Mouse (Mus musculus): Measurements from ENCODE around the gene Ndst2. TPM values are rescaled to one million over a fixed set of nuclear protein-coding genes. Genes with fewer than 3 reads are reported as not detected.

Ndst2 gene
- polyA plus RNA-seq, 1 experiment: 4.8 TPM

DNA sequence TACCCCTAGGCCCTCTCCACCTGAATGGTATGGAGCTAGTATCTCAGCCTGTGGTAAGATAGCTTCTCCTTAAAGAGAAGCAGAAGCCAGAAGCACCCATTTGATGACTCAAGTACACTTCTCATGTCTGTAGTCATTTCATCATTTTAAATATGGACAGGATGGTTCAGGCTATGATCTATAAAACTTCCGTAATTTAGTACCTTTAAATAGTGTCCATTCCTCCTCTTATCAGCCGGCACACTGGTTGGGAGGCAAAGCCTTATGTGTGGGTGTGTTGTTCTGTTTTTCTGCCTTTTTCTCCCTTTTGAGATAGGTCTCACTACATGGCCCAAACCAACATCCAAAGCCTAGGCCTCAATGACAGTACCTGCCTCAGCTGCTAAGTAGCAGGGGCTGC, 35.8 kb downstream of the Ndst2 start:
- Histone ChIP-seq H3K4me3 (ENCODE audit: insufficient read depth, low read depth, low read length) (no peak overlapping the region), H3K4me1 (ENCODE audit: control insufficient read depth, insufficient read depth, insufficient read length, low read length) (peaks cover 6% of the 10 kb centered on the region; the same call in 1 of the 2 replicates), H3K27ac (replicated peaks; ENCODE audit: low read depth, low read length) (no peak overlapping the region)

DNA sequence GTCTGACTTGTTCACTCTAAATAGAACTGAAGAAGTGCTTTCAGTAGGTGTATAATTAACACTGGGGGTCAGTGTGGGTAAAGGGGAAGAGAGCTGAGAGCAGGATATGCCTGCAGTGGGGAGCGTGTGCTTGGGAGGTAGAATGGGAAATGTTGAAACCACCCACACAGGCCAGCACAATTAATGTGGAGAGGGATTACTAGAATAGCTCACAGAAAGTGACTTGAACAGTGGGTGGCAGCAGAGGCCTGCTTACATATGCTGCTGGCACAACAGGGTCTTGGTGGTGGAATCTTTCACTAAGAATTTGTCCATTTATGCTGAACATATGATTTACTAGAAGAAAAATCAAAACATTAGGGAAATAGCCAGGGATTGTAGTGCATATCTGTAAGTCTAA, 37.4 kb downstream of the Ndst2 start:
- peaks cover 6% of the 10 kb centered on the region; the same call in 1 of the 2 replicates for H3K4me1 ChIP-seq (ENCODE audit: control insufficient read depth, insufficient read depth, insufficient read length, low read length)
- H3K27ac ChIP-seq (replicated peaks; ENCODE audit: low read depth, low read length): no peak overlapping the region
- H3K4me3 ChIP-seq (ENCODE audit: insufficient read depth, low read depth, low read length): peak overlapping the region; percentile 98

DNA sequence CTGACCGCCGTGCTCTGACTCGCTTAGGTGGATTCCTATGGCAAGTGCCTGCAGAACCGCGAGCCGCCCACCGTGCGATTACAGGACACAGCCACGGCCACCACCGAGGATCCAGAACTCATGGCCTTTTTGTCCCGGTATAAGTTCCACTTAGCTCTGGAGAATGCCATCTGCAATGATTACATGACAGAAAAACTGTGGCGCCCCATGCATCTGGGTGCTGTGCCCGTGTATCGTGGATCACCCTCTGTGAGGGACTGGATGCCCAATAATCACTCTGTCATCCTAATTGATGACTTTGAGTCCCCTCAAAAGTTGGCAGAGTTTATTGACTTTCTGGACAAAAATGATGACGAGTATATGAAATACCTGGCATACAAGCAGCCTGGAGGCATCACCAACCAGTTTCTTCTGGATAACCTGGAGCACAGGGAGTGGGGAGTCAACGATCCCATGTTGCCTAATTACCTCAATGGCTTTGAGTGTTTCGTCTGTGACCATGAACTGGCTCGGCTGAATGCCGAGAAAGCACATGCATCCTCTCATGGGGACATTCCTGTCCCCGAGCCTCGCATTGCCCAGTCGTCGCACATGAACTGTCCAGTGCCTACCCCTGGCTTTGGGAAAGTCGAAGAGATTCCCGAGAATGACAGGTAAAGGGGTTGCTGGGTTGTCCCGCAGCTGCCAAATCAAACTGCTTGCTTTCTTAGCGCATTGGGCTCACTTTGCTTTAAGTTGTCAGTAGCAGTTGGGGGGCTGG, 38.4 kb downstream of the Ndst2 start:
- H3K4me3 ChIP-seq (ENCODE audit: insufficient read depth, low read depth, low read length): peak overlapping the region; percentile 98

DNA sequence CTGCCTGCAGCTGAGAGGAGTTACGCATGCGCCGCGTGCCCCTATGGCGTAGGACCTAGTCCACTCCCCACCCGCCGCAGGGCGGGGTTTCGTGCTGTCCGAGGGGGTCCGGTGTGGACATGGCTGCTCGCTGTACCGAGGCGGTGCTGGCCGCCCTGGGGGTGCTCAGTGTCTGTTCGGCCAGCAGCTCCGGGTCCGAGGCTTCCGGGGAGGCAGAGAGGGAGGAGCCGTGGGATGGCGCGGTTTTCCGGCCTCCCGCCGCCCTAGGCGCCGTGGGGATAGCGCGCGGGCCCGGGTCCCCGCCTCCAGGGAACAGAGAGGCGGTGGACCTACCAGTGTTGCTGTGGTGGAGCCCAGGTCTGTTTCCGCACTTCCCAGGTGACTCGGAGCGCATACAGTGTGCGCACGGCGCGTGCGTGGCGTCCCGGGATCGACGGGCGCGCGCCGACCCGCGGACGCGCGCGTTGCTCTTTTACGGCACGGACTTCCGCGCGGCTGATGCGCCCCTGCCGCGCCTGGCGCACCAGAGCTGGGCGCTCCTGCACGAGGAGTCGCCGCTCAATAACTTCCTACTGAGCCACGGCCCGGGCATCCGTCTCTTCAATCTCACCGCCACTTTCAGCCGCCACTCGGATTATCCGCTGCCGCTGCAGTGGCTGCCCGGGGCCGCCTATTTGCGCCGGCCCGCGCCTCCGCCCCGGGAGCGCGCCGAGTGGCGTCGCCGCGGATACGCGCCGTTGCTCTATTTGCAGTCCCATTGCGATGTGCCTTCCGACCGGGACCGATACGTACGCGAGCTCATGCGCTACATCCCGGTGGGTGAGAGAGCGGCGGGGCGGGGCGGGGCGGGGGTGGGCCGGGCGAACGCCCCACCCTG, 39.2 kb downstream of the Ndst2 start, which contains the start of gene Fut11:
TSS of gene Fut11 (plus strand) at position 85 of the 877 bp plus-strand sequence.
- Histone ChIP-seq H3K27ac (replicated peaks; ENCODE audit: low read depth, low read length) (peak within 1 kb of the TSS; percentile 87), H3K4me3 (ENCODE audit: insufficient read depth, low read depth, low read length) (peak within 1 kb of the TSS; percentile 98), H3K4me1 (ENCODE audit: control insufficient read depth, insufficient read depth, insufficient read length, low read length) (peaks cover 3% of the 10 kb centered on the region; the same call in 1 of the 2 replicates)

More for the DNA sequence above, 38.4 kb downstream of the Ndst2 start:
- Histone ChIP-seq H3K4me1 (ENCODE audit: control insufficient read depth, insufficient read depth, insufficient read length, low read length) (peaks cover 3% of the 10 kb centered on the region; the same call in 1 of the 2 replicates), H3K27ac (replicated peaks; ENCODE audit: low read depth, low read length) (0 out of 2 replicates have a peak overlapping the region, but pooled peaks have one; percentile 13)

DNA sequence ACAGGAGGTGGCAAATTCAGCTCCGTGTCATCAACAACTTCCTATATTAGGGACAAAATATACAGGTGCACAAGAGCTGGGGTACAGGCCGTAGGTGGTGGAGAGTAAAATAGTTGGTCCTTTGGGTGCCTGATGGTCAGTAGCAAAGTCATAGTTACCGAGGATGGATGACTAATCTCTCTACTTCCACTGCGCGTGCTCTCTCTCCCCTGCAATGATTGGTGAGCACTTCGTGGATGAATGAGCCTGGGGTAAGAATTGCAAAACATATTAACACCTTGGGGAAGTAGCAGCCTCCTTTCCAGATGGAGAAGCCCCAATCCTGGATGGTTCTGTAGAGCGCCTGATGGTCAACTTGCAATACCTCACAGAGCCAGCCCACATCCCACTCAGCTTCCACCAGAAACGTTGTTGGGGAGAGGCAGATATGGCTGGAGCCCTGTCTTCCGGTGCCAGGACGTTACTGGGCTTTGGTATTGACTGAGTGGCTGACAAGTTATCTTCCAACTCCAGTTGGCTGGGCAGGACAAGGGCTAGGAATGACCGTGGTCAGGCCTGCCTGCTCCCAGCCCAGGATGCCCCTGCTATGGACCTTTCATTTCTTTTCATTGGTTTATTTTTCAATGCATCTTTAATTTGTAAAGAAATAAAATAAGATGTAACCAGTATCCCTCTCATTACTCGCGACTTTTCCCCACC, 40.0 kb downstream of the Ndst2 start:
- Histone ChIP-seq H3K27ac (replicated peaks; ENCODE audit: low read depth, low read length) (no peak overlapping the region), H3K4me1 (ENCODE audit: control insufficient read depth, insufficient read depth, insufficient read length, low read length) (peaks cover 3% of the 10 kb centered on the region; the same call in 1 of the 2 replicates), H3K4me3 (ENCODE audit: insufficient read depth, low read depth, low read length) (peak overlapping the region; percentile 98)

DNA sequence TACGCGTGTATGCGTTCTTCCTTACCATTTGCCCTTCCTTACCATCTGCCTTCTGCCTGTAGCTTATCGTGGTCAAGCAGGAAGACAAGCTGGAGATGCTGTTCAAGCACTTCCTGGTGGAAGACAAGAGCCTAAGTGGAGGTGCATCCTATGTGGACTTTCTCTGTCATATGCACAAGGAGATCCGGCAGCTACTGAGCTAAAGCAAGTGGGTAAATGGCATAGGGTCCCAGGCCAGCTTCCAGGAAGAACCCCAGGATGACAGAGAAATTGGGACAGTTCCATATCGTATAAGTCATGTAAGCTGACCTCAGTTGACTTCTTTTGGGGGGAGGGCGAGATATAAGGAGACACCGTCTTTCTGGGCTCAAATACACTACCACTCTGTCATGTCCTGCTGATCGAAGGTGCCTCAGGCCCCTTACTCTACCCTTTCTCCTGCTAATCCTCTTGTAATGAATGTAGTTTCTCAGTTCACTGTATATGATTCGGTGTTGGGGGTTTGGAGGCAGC, 40.7 kb downstream of the Ndst2 start:
- no peak overlapping the region for H3K4me3 ChIP-seq (ENCODE audit: insufficient read depth, low read depth, low read length)
- H3K27ac ChIP-seq (replicated peaks; ENCODE audit: low read depth, low read length): no peak overlapping the region
- peaks cover 3% of the 10 kb centered on the region; the same call in 1 of the 2 replicates for H3K4me1 ChIP-seq (ENCODE audit: control insufficient read depth, insufficient read depth, insufficient read length, low read length)

DNA sequence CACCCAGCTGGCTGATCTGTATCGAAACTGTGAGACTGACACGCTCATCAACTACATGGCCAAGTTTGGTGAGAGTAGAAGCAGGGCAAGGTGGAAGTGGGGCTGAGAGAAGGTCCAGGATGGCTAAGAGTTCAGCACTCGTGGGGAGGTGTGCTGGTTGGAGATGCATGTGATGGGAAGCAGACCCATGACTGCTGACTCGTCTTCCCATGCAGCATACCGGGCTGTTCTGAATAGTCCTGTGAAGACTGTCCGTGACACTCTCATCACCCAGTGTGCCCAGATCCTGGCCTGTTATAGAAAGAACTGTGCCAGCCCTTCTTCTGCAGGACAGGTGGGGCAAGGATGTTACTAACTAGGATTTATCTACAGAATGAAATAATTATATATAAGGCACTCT, 42.6 kb downstream of the Ndst2 start:
- H3K27ac ChIP-seq (replicated peaks; ENCODE audit: low read depth, low read length): no peak overlapping the region
- H3K4me3 ChIP-seq (ENCODE audit: insufficient read depth, low read depth, low read length): no peak overlapping the region
- H3K4me1 ChIP-seq (ENCODE audit: control insufficient read depth, insufficient read depth, insufficient read length, low read length): peaks cover 3% of the 10 kb centered on the region; the same call in 1 of the 2 replicates

DNA sequence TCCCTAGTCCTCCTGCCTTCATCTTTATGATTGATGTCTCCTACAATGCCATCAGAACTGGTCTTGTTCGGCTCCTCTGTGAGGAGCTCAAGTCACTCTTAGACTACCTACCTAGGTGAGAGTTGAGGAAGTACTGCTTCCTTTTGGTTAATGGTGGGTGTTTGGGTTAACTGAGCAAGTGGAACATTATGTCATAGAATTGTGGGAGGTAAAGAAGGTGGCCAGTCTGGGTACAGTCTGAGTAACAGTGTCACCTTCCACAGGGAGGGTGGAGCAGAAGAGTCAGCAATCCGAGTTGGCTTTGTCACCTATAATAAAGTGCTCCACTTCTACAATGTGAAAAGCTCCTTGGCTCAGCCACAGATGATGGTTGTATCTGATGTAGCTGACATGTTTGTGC, 45.4 kb downstream of the Ndst2 start:
- Histone ChIP-seq H3K4me3 (ENCODE audit: insufficient read depth, low read depth, low read length) (no peak overlapping the region), H3K27ac (replicated peaks; ENCODE audit: low read depth, low read length) (no peak overlapping the region), H3K4me1 (ENCODE audit: control insufficient read depth, insufficient read depth, insufficient read length, low read length) (no peaks in the 10 kb centered on the region)

DNA sequence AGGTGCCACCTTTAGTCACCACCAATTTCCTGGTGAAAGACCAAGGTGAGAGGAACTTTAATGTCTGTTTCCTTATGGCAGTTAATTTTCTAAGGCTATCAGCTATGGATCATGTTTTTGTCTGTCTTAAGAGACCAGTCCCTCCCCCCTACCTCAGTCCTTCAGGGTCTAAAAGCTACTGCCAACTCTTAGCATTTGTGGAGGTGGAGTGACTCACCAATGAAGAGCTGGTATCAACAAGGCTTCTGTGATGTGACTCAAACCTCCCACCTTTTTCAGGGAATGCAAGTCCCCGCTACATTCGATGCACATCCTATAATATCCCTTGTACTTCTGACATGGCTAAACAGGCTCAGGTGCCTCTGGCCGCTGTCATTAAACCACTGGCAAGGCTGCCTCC, 47.8 kb downstream of the Ndst2 start:
- Histone ChIP-seq H3K4me3 (ENCODE audit: insufficient read depth, low read depth, low read length) (no peak overlapping the region), H3K4me1 (ENCODE audit: control insufficient read depth, insufficient read depth, insufficient read length, low read length) (peaks cover 3% of the 10 kb centered on the region), H3K27ac (replicated peaks; ENCODE audit: low read depth, low read length) (no peak overlapping the region)

DNA sequence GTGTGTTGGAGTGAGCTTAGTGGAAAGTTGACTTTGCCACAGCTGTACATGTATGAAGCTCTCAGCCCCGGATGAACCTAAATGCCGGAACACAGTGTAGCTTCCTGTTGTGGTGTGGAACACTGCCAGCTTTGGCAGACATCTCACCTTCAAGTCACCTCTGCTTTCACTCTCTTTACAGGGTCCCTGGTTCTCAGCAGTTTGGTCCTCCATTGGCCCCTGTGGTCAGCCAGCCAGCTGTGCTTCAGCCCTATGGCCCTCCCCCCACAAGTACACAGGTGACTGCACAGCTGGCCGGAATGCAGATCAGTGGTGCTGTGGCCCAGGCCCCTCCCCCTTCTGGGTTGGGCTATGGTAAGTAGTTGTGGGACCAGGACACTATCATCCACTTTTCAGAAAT, 51.9 kb downstream of the Ndst2 start:
- H3K4me1 ChIP-seq (ENCODE audit: control insufficient read depth, insufficient read depth, insufficient read length, low read length): peaks cover 3% of the 10 kb centered on the region
- no peak overlapping the region for H3K4me3 ChIP-seq (ENCODE audit: insufficient read depth, low read depth, low read length)
- H3K27ac ChIP-seq (replicated peaks; ENCODE audit: low read depth, low read length): peak overlapping the region; percentile 34

DNA sequence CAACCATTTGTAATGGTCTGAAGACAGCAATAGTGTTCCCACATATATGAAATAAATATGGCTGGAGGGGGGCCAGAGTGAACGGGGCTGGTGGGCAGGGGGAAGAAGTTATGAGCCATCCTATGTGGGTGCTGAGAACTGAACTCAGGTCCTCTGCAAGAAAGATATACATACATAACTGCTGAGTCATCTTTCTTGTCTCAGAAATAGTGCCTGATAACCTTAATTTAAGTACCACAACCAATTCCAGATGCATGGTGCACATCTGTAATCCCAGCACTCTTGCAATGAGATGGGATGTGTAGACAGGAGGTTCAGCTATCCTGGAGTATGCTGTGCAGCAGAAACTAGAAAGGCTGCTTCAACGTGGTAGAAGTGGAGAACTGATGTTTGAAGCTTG, 52.6 kb downstream of the Ndst2 start:
- Histone ChIP-seq H3K4me3 (ENCODE audit: insufficient read depth, low read depth, low read length) (no peak overlapping the region), H3K27ac (replicated peaks; ENCODE audit: low read depth, low read length) (no peak overlapping the region), H3K4me1 (ENCODE audit: control insufficient read depth, insufficient read depth, insufficient read length, low read length) (peaks cover 3% of the 10 kb centered on the region)

DNA sequence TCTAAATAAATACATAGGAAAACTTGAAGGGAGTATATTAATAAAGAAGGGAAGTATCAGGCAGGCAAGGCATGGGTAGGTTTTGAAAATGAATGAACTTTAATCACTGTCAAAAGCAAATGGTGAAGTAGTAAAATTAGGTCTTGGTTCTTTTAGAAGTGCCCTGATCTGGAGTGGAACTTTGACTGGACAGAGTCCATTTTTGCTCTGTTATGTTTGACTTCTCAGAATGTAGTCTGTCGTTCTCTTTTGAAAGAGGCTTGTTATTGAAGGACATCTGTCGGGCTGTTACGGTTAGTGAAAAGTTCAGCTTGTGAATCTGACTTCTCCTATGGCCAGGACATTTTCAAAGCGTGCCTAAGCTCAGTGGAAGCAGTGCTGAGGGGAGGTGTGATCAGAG, 56.5 kb downstream of the Ndst2 start:
- Histone ChIP-seq H3K4me3 (ENCODE audit: insufficient read depth, low read depth, low read length) (no peak overlapping the region), H3K4me1 (ENCODE audit: control insufficient read depth, insufficient read depth, insufficient read length, low read length) (peaks cover 5% of the 10 kb centered on the region), H3K27ac (replicated peaks; ENCODE audit: low read depth, low read length) (no peak overlapping the region)

DNA sequence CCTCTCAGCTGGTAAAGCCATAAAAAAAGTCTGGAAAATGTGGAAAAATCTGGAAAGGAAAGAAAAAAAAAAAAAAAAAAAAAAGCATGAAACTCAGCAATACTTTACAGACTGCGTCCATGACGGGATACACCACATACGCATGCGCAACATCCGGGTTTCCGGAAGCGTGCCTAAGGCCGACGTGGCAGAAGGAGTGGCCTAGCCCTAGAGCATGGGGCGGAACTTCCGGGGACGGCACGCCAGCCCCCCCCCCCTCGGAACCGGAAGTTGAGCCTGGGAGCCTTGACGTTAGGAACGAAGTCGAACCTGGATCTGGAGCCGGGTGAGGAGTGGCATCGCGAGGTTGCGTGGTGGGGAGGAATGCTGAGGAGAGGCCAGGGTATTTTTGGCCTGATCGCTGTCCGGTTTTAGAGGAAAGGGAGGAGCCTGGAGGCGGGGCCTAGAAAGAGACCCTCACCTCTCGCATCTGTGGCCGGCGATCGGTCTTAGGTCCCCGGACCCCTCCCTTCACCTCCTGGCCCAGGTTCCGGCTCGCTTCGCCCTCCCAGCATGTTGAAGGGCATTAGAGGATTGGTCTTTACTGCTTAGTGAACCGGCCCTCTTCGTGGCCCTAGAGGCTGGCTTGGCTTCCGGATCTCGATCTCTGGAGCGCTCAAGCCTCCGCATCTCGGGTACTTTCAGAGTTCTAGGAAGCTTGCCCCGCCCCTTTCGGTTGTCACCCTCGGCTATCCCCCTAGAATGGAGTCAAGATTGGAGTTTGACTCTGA, 60.1 kb downstream of the Ndst2 start, which contains the start of gene Sec24c:
TSS of gene Sec24c (plus strand) at position 245 of the 770 bp plus-strand sequence.
- peak within 1 kb of the TSS; percentile 98 for H3K27ac ChIP-seq (replicated peaks; ENCODE audit: low read depth, low read length)
- H3K4me3 ChIP-seq (ENCODE audit: insufficient read depth, low read depth, low read length): peak within 1 kb of the TSS; percentile 83
- H3K4me1 ChIP-seq (ENCODE audit: control insufficient read depth, insufficient read depth, insufficient read length, low read length): peaks cover 3% of the 10 kb centered on the region; the same call in 1 of the 2 replicates

DNA sequence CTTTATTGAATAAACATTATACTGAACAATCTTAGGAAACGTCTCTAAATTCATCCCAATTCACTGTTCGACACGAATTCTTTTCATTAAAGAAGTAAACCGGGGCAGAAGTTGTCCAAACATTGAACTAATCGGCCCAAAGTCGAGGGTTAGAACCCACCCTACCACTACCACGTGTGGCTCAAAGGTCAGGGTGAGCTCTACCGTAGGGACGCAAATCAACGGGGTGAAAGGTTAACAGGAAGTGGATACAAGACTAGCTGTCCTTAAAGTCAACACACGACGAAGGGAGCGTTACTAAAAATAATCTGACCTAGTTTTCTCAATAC, 60.7 kb downstream of the Ndst2 start:
- H3K27ac ChIP-seq (replicated peaks; ENCODE audit: low read depth, low read length): peak overlapping the region; percentile 98
- peaks cover 3% of the 10 kb centered on the region; the same call in 1 of the 2 replicates for H3K4me1 ChIP-seq (ENCODE audit: control insufficient read depth, insufficient read depth, insufficient read length, low read length)

More for the DNA sequence above, 60.7 kb downstream of the Ndst2 start:
- H3K4me3 ChIP-seq (ENCODE audit: insufficient read depth, low read depth, low read length): peak overlapping the region; percentile 63

All from brown adipose tissue, adult 24 weeks (tissue).